Mouse (Mus musculus) MEL (cell line): ENCODE results near the gene Grik4. TPM values are rescaled to one million over a fixed set of nuclear protein-coding genes. Genes with fewer than 3 reads are reported as not detected.

Experiments
- DNase-seq: peaks from one replicate; pipeline ENCODE4 v3.0.0; 2011; ENCODE audit warnings: low read depth, low spot score
- H3K27ac ChIP-seq: 2 replicates; pipeline ENCODE4 v1.5.1; 2012; ENCODE audit warnings: low read depth, mild to moderate bottlenecking, control low read depth, low read length, moderate library complexity; ENCODE audit not compliant: control insufficient read depth
- H3K27me3 ChIP-seq, 2 experiments: fragments of 150-350 bp in 1 of 2; sonication (generic) in 1 of 2; 2 replicates each; pipeline ENCODE4 v1.6.1; 2012; ENCODE audit warnings: low read length in 2 of 2, mild to moderate bottlenecking in 2 of 2, improper control_type of control experiment in 1 of 2, moderate library complexity in 1 of 2; ENCODE audit not compliant: insufficient read depth in 2 of 2, control insufficient read depth in 1 of 2
- H3K36me3 ChIP-seq, 2 experiments: 2 replicates each; pipeline ENCODE4 v1.6.1; 2012 to 2014; ENCODE audit warnings: low read length in 2 of 2, improper control_type of control experiment in 1 of 2, inconsistent platforms in 1 of 2, mild to moderate bottlenecking in 1 of 2; ENCODE audit not compliant: insufficient read depth in 2 of 2, control insufficient read depth in 1 of 2
- H3K4me1 ChIP-seq, 2 experiments: fragments of 150-350 bp in 1 of 2; sonication (generic) in 1 of 2; 2 replicates each; pipeline ENCODE4 v1.6.1; 2012; ENCODE audit warnings: low read length in 2 of 2, improper control_type of control experiment in 1 of 2, mild to moderate bottlenecking in 1 of 2; ENCODE audit not compliant: insufficient read depth in 2 of 2, control insufficient read depth in 1 of 2
- H3K4me3 ChIP-seq, 2 experiments: fragments of 150-350 bp in 1 of 2; sonication (generic) in 1 of 2; 2 replicates each; pipeline ENCODE4 v1.5.1; 2012; ENCODE audit warnings: low read depth in 2 of 2, low read length in 2 of 2, mild to moderate bottlenecking in 2 of 2, moderate library complexity in 2 of 2, control low read depth in 1 of 2, improper control_type of control experiment in 1 of 2; ENCODE audit not compliant: control insufficient read depth in 1 of 2, insufficient read depth in 1 of 2
- H3K79me2 ChIP-seq: 2 replicates; pipeline ENCODE4 v1.6.1; 2012; ENCODE audit warnings: mild to moderate bottlenecking, low read length, moderate library complexity; ENCODE audit not compliant: control insufficient read depth, poor library complexity, insufficient read depth
- H3K9ac ChIP-seq: 2 replicates; pipeline ENCODE4 v1.6.1; 2012; ENCODE audit warnings: low read depth, mild to moderate bottlenecking, control low read depth, low read length, moderate library complexity; ENCODE audit not compliant: control insufficient read depth, poor library complexity, severe bottlenecking
- H3K9me3 ChIP-seq: fragments of 150-350 bp; sonication (generic); replicated peaks from 2 replicates; pipeline ENCODE4 v1.6.1; 2012; ENCODE audit warnings: mild to moderate bottlenecking, low read length, improper control_type of control experiment, moderate library complexity; ENCODE audit not compliant: insufficient read depth
- E2F4 ChIP-seq: IDR thresholded peaks from 2 replicates; pipeline ENCODE4 v1.6.1; 2011; ENCODE audit warnings: low read depth, low read length, improper control_type of control experiment, borderline replicate concordance
- EP300 ChIP-seq, 2 experiments: IDR thresholded peaks; 2 replicates each; pipeline ENCODE4 v1.6.1; 2011; ENCODE audit warnings: improper control_type of control experiment in 2 of 2, low read length in 2 of 2, low read depth in 1 of 2, mild to moderate bottlenecking in 1 of 2
- ETS1 ChIP-seq: IDR thresholded peaks from 2 replicates; pipeline ENCODE4 v1.6.1; 2012; ENCODE audit warnings: low read depth, mild to moderate bottlenecking, inconsistent platforms, low read length, improper control_type of control experiment, moderate library complexity
- GABPA ChIP-seq: IDR thresholded peaks from 2 replicates; pipeline ENCODE4 v1.6.1; 2012; ENCODE audit warnings: low read depth, mild to moderate bottlenecking, inconsistent platforms, low read length, improper control_type of control experiment, moderate library complexity
- HCFC1 ChIP-seq: IDR thresholded peaks from 2 replicates; pipeline ENCODE4 v1.6.1; 2012; ENCODE audit warnings: low read depth, mild to moderate bottlenecking, inconsistent platforms, low read length, improper control_type of control experiment, moderate library complexity
- KAT2A ChIP-seq: conservative IDR thresholded peaks from 2 replicates; pipeline ENCODE4 v1.6.1; 2012; ENCODE audit warnings: low read depth, low read length, improper control_type of control experiment, inconsistent platforms
- MAFK ChIP-seq: IDR thresholded peaks from 2 replicates; pipeline ENCODE4 v1.6.1; 2011; ENCODE audit warnings: low read depth, mild to moderate bottlenecking, low read length, improper control_type of control experiment, borderline replicate concordance
- MXI1 ChIP-seq: IDR thresholded peaks from 2 replicates; pipeline ENCODE4 v1.6.1; 2011; ENCODE audit warnings: mild to moderate bottlenecking, low read depth, low read length, improper control_type of control experiment
- NRF1 ChIP-seq: IDR thresholded peaks from 2 replicates; pipeline ENCODE4 v1.6.1; 2014; ENCODE audit warnings: low read depth, mild to moderate bottlenecking, inconsistent platforms, low read length, improper control_type of control experiment, moderate library complexity; ENCODE audit not compliant: poor library complexity, insufficient read depth, severe bottlenecking
- POLR2AphosphoS2 ChIP-seq: IDR thresholded peaks from 2 replicates; pipeline ENCODE4 v1.6.1; 2011; ENCODE audit warnings: low read length, improper control_type of control experiment
- RAD21 ChIP-seq: IDR thresholded peaks from 2 replicates; pipeline ENCODE4 v1.6.1; 2011; ENCODE audit warnings: mild to moderate bottlenecking, low read depth, low read length, improper control_type of control experiment
- SIN3A ChIP-seq: IDR thresholded peaks from 2 replicates; pipeline ENCODE4 v1.6.1; 2012; ENCODE audit warnings: low read length, improper control_type of control experiment, inconsistent platforms
- SMC3 ChIP-seq: IDR thresholded peaks from 2 replicates; pipeline ENCODE4 v1.6.1; 2011; ENCODE audit warnings: low read depth, low read length, improper control_type of control experiment
- TCF12 ChIP-seq: IDR thresholded peaks from 2 replicates; pipeline ENCODE4 v1.6.1; 2014; ENCODE audit warnings: low read depth, mild to moderate bottlenecking, inconsistent platforms, low read length, improper control_type of control experiment, moderate library complexity
- USF2 ChIP-seq, 2 experiments: IDR thresholded peaks; 2 replicates each; pipeline ENCODE4 v1.6.1; 2011 to 2012; ENCODE audit warnings: improper control_type of control experiment in 2 of 2, low read length in 2 of 2, borderline replicate concordance in 1 of 2, inconsistent platforms in 1 of 2, low read depth in 1 of 2, mild to moderate bottlenecking in 1 of 2; ENCODE audit not compliant: insufficient read depth in 1 of 2
- ZC3H11A ChIP-seq: IDR thresholded peaks from 2 replicates; pipeline ENCODE4 v1.6.1; 2012; ENCODE audit warnings: low read depth, mild to moderate bottlenecking, inconsistent platforms, low read length, improper control_type of control experiment
- ZMIZ1 ChIP-seq: IDR thresholded peaks from 2 replicates; pipeline ENCODE4 v1.6.1; 2012; ENCODE audit warnings: low read depth, mild to moderate bottlenecking, inconsistent platforms, low read length, improper control_type of control experiment, moderate library complexity
- ZNF384 ChIP-seq: IDR thresholded peaks from 2 replicates; pipeline ENCODE4 v1.6.1; 2012; ENCODE audit warnings: low read depth, mild to moderate bottlenecking, inconsistent platforms, low read length, improper control_type of control experiment
- polyA plus RNA-seq, 2 experiments: library from polyadenylated mRNA; stranded (reverse) in 1 of 2; unstranded in 1 of 2; fragments of >175 nt in 1 of 2; fragments of >200 nt in 1 of 2; gene quantifications; 2 replicates each; pipeline versions ENCODE4 v1.2.1 to v1.2.4; 2012; ENCODE audit warnings: low replicate concordance in 2 of 2, low read depth in 1 of 2; ENCODE audit not compliant: insufficient read length in 2 of 2, insufficient read depth in 1 of 2, missing spikeins in 1 of 2
- total RNA-seq: library from RNA; depleted of rRNA; stranded (reverse); fragments of 300-350 nt; gene quantifications from 2 replicates; pipeline ENCODE4 v1.2.3, GENCODE M21; 2012

The Grik4 gene
- total and polyA plus RNA-seq, 3 experiments: 0.17 TPM; not detected in 2

- Histone ChIP-seq H3K9me3 (no peaks in the 10 kb centered on the region), H3K27ac (no peak overlapping the region), H3K9ac (no peak overlapping the region), H3K27me3 (no peaks in the 10 kb centered on the region), H3K79me2 (no peaks in the 10 kb centered on the region), H3K4me3 (no peak overlapping the region), H3K36me3 (no peaks in the 10 kb centered on the region), H3K4me1 (no peaks in the 10 kb centered on the region)
- no peak for DNase-seq
- TF ChIP-seq NRF1: no peak
- TF ChIP-seq E2F4: no peak
- no peak for TF ChIP-seq GABPA
- TF ChIP-seq TCF12: no peak
- TF ChIP-seq HCFC1: no peak
- TF ChIP-seq ZNF384: no peak
- no peak for TF ChIP-seq KAT2A
- TF ChIP-seq ZC3H11A: no peak
- no peak for TF ChIP-seq SIN3A
- no peak for TF ChIP-seq SMC3
- no peak for TF ChIP-seq MXI1
- no peak for TF ChIP-seq ZMIZ1
- TF ChIP-seq POLR2AphosphoS2: no peak
- no peak for TF ChIP-seq USF2 (IDR thresholded peaks at IDR 0.05; ENCODE audit: borderline replicate concordance in 1 of 2, insufficient read depth in 1 of 2, low read depth in 1 of 2, low read length in 2 of 2)
- TF ChIP-seq EP300 (IDR thresholded peaks at IDR 0.05; ENCODE audit: low read depth in 1 of 2, low read length in 2 of 2): no peak
- no peak for TF ChIP-seq RAD21
- TF ChIP-seq ETS1: no peak
Measured at GRCm38 (mm10) chr9:42627634-42628033, 316.7 kb downstream of the Grik4 start.

- Histone ChIP-seq H3K4me3 (no peak overlapping the region), H3K27me3 (no peaks in the 10 kb centered on the region), H3K9ac (no peak overlapping the region), H3K27ac (no peak overlapping the region), H3K36me3 (no peaks in the 10 kb centered on the region), H3K9me3 (no peaks in the 10 kb centered on the region), H3K4me1 (no peaks in the 10 kb centered on the region), H3K79me2 (no peaks in the 10 kb centered on the region)
- DNase-seq: no peak
- TF ChIP-seq NRF1: no peak
- TF ChIP-seq MAFK: no peak
Measured at GRCm38 (mm10) chr9:42627146-42627545, 317.1 kb downstream of the Grik4 start.
